Mouse (Mus musculus) MEL-GATA-1-ER (cell line): ENCODE results near the gene Cryz.
"Not testable (repeated sequence)": the region's sequence is repeated elsewhere in the genome, so short reads cannot be mapped to it uniquely, and the experiment has no call there.

Source experiments
- DNase-seq: peaks from one replicate; pipeline ENCODE4 v3.0.0-alpha.2; 2012; ENCODE audit warnings: low read depth; ENCODE audit errors: extremely low read depth

Cryz gene

GRCm38 (mm10) chr3:154607896-154608295 is 11.4 kb downstream of the Cryz start:
- DNase-seq = no peak

- DNase-seq = no peak
Measured at GRCm38 (mm10) chr3:154611888-154612287, 15.4 kb downstream of the Cryz start.

GRCm38 (mm10) chr3:154614771-154615170 is 18.3 kb downstream of the Cryz start:
- no peak for DNase-seq

GRCm38 (mm10) chr3:154615304-154615703 is 18.8 kb downstream of the Cryz start:
- DNase-seq = no peak

- no peak for DNase-seq
Measured at GRCm38 (mm10) chr3:154616106-154616505, 19.6 kb downstream of the Cryz start.

- no peak for DNase-seq
Measured at GRCm38 (mm10) chr3:154628284-154628683, 31.8 kb downstream of the Cryz start.

- not testable (repeated sequence) for DNase-seq
Measured at GRCm38 (mm10) chr3:154631281-154631680, 34.8 kb downstream of the Cryz start.

- no peak for DNase-seq
Measured at GRCm38 (mm10) chr3:154633091-154633490, 36.6 kb downstream of the Cryz start.

GRCm38 (mm10) chr3:154646638-154647442 is 50.3 kb downstream of the Cryz start:
- peak; percentile 21 for DNase-seq

GRCm38 (mm10) chr3:154647443-154647780 is 50.9 kb downstream of the Cryz start:
- DNase-seq = no peak

GRCm38 (mm10) chr3:154649411-154650285 is 53.1 kb downstream of the Cryz start:
- DNase-seq = no peak

- no peak for DNase-seq
Measured at GRCm38 (mm10) chr3:154651192-154651821, 54.8 kb downstream of the Cryz start.

- DNase-seq = no peak
Measured at GRCm38 (mm10) chr3:154652581-154653420, 56.3 kb downstream of the Cryz start.

GRCm38 (mm10) chr3:154653454-154653853 is 56.9 kb downstream of the Cryz start:
- no peak for DNase-seq

GRCm38 (mm10) chr3:154654284-154654683 is 57.8 kb downstream of the Cryz start:
- DNase-seq = no peak

- DNase-seq = no peak
Measured at GRCm38 (mm10) chr3:154654901-154655300, 58.4 kb downstream of the Cryz start.

GRCm38 (mm10) chr3:154655711-154656110 is 59.2 kb downstream of the Cryz start:
- no peak for DNase-seq

- no peak for DNase-seq
Measured at GRCm38 (mm10) chr3:154663545-154663944, 67.0 kb downstream of the Cryz start, which contains the start of gene Erich3. Gene Erich3 (plus strand): TSS chr3:154663859.

GRCm38 (mm10) chr3:154663976-154664581 is 67.6 kb downstream of the Cryz start:
- no peak for DNase-seq

- DNase-seq = no peak
Measured at GRCm38 (mm10) chr3:154664636-154665035, 68.1 kb downstream of the Cryz start.

- no peak for DNase-seq
Measured at GRCm38 (mm10) chr3:154668485-154668884, 72.0 kb downstream of the Cryz start.
